Mouse (Mus musculus) hindbrain, postnatal 0 days (tissue): ENCODE measurements around the gene Slc51b. TPM values are rescaled to one million over a fixed set of nuclear protein-coding genes. Genes with fewer than 3 reads are reported as not detected.

ENCODE experiments used
- ATAC-seq: fragments of 200-750 bp; cut with Nextera tagmentation; 2 replicates; pipeline ENCODE4 v1.8.0; 2017; ENCODE audit warnings: mild to moderate bottlenecking, moderate TSS enrichment, moderate library complexity
- DNase-seq: peaks from one replicate; pipeline ENCODE4 v3.0.0-alpha.2; 2015; ENCODE audit warnings: low spot score
- H3K27ac ChIP-seq: fragments of 300-500 bp; sonication (generic); 2 replicates; pipeline ENCODE4 v1.5.1; 2014; ENCODE audit warnings: mild to moderate bottlenecking
- H3K27me3 ChIP-seq: fragments of 300-500 bp; sonication (generic); 2 replicates; pipeline ENCODE4 v1.6.1; 2014; ENCODE audit warnings: low read length, mixed read lengths; ENCODE audit not compliant: insufficient read depth
- H3K36me3 ChIP-seq: fragments of 300-500 bp; sonication (generic); 2 replicates; pipeline ENCODE4 v1.6.1; 2014; ENCODE audit warnings: low read length, mixed read lengths; ENCODE audit not compliant: insufficient read depth
- H3K4me1 ChIP-seq: fragments of 300-500 bp; sonication (generic); 2 replicates; pipeline ENCODE4 v1.6.1; 2014; ENCODE audit warnings: antibody characterized with exemption, low read length, mixed read lengths; ENCODE audit not compliant: insufficient read depth
- H3K4me2 ChIP-seq: fragments of 300-500 bp; sonication (generic); 2 replicates; pipeline ENCODE4 v1.6.1; 2014; ENCODE audit warnings: low read depth, mild to moderate bottlenecking, low read length, moderate library complexity, mixed read lengths
- H3K4me3 ChIP-seq: fragments of 300-500 bp; sonication (generic); 2 replicates; pipeline ENCODE4 v1.5.1; 2014; ENCODE audit warnings: low read length
- H3K9ac ChIP-seq: fragments of 300-500 bp; sonication (generic); replicated peaks from 2 replicates; pipeline ENCODE4 v1.6.1; 2014; ENCODE audit warnings: mild to moderate bottlenecking, low read length, moderate library complexity, mixed read lengths
- H3K9me3 ChIP-seq: fragments of 300-500 bp; sonication (generic); 2 replicates; pipeline ENCODE4 v1.6.1; 2016; ENCODE audit warnings: low read length, mixed read lengths
- CTCF ChIP-seq: IDR thresholded peaks from 2 replicates; pipeline ENCODE4 v1.5.1; 2016; ENCODE audit warnings: antibody characterized with exemption, control low read depth, low read depth
- WGBS: fragments of 180-500 bp; shearing (Covaris S2); extraction: QIAGEN DNeasy Blood & Tissue Kit; methylation state at CpG from one replicate; pipeline ENCODE4 v1.1.7; 2014; 5-methylcytosine and 5-hydroxymethylcytosine counted together
- polyA plus RNA-seq: library from polyadenylated mRNA; unstranded; fragments of >200 nt; fragmentation: Nextera tagmentation; extraction: Ambion mirVana; gene quantifications from 2 replicates; pipeline ENCODE4 v1.2.1, GENCODE M21; 2015
- total RNA-seq: library from RNA; depleted of rRNA; stranded (reverse); fragments of >200 nt; gene quantifications from 2 replicates; pipeline ENCODE4 v1.2.3, GENCODE M21; 2014; rRNA removed

Gene Slc51b
- total RNA-seq, result not detected in 2 replicates
- not detected in 2 replicates for polyA plus RNA-seq

- Histone ChIP-seq H3K27ac (no peak within 1 kb of the TSS), H3K27me3 (no peaks in the 10 kb centered on the region), H3K9me3 (no peaks in the 10 kb centered on the region), H3K4me1 (no peaks in the 10 kb centered on the region), H3K9ac (no peak within 1 kb of the TSS), H3K4me3 (no peak within 1 kb of the TSS), H3K4me2 (no peak within 1 kb of the TSS), H3K36me3 (no peaks in the 10 kb centered on the region)
- DNase-seq (no peak), ATAC-seq (no peak)
- 81% methylated on average over 11 of the region's 11 CpGs for WGBS
- no peak for TF ChIP-seq CTCF
These were observed at the start of gene Slc51b for GRCm38 (mm10) chr9:65422760-65423501. Gene Slc51b, minus strand, starts transcription at chr9:65422955.

DNA sequence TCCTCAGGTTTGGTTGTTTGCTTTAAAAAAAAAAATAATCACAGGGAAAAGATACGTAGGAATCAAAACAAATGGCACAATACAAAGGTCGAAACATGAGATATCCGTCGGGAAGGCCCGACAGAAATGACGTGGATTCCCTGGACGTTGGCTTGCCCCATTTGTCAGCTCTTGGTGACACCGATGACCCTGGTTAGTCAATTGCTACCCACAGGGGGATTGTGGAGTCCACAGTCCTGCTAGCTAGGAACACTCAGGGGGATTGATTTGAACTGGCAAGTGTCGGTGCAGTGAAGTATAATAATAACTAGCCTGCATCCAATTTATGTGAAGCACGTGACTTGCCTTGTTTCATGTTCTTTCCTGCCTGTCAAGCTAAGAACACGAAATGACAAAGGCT, 44.9 kb upstream of the Slc51b start:
- Histone ChIP-seq H3K27ac (no peak overlapping the region), H3K4me1 (no peaks in the 10 kb centered on the region), H3K36me3 (peaks cover 35% of the 10 kb centered on the region), H3K27me3 (no peaks in the 10 kb centered on the region), H3K9me3 (no peaks in the 10 kb centered on the region), H3K4me2 (no peak overlapping the region), H3K4me3 (no peak overlapping the region), H3K9ac (no peak overlapping the region)
- ATAC-seq (no peak), DNase-seq (no peak)
- TF ChIP-seq CTCF, result no peak
- 64% methylated on average over 11 of the region's 11 CpGs for WGBS

DNA sequence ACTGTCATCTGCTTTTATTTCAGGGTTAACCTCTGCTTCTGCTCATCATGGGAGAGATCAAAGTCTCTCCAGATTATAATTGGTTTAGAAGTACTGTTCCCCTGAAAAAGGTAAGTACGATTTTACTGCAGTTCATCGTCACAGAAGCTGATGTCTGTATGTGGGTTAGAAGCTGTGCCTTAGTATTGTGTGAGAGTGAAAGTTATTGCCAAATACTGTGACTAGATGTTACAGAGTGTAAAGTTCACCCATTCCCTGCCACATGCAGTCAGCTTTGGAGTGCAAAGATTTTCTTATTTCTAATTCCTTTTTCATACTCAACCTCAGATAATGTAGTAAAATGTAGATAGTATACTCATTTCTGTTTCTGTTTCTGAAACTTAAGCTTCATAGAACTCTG, 42.5 kb upstream of the Slc51b start:
- Histone ChIP-seq H3K4me3 (no peak overlapping the region), H3K4me1 (peaks cover 9% of the 10 kb centered on the region), H3K27ac (no peak overlapping the region), H3K36me3 (peaks cover 29% of the 10 kb centered on the region), H3K9me3 (no peaks in the 10 kb centered on the region), H3K9ac (no peak overlapping the region), H3K27me3 (no peaks in the 10 kb centered on the region), H3K4me2 (no peak overlapping the region)
- no peak for DNase-seq
- TF ChIP-seq CTCF, result no peak
- ATAC-seq, result no peak
- WGBS, result 96% methylated on average over 2 of the region's 2 CpGs

DNA sequence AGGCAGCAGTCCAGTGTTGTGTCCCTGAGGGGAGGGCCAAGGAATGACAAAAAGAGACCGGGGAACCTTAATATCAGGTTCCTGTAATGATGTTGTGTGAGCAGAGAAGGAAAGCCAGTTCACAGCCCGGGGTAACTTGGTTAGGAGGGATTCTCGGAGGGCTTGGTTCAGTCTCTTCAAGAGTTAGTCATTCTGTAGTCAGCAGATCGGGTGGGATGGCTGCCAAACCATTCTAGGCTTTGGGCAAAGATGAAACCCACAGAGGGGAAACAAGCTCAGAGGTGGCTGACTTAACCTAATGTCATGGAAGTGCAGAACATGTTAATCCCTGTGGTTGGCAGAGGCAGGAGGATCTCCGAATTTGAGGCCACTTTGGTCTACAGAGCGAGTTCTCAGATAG, 41.4 kb upstream of the Slc51b start:
- H3K4me3 ChIP-seq, result no peak overlapping the region
- H3K4me2 ChIP-seq, result no peak overlapping the region
- DNase-seq, result no peak
- H3K9ac ChIP-seq, result no peak overlapping the region
- no peak for TF ChIP-seq CTCF
- ATAC-seq, result no peak
- no peaks in the 10 kb centered on the region for H3K27me3 ChIP-seq
- peaks cover 9% of the 10 kb centered on the region for H3K4me1 ChIP-seq
- H3K9me3 ChIP-seq, result no peaks in the 10 kb centered on the region
- 95% methylated on average over 6 of the region's 6 CpGs for WGBS
- H3K36me3 ChIP-seq, result peaks cover 18% of the 10 kb centered on the region
- no peak overlapping the region for H3K27ac ChIP-seq

DNA sequence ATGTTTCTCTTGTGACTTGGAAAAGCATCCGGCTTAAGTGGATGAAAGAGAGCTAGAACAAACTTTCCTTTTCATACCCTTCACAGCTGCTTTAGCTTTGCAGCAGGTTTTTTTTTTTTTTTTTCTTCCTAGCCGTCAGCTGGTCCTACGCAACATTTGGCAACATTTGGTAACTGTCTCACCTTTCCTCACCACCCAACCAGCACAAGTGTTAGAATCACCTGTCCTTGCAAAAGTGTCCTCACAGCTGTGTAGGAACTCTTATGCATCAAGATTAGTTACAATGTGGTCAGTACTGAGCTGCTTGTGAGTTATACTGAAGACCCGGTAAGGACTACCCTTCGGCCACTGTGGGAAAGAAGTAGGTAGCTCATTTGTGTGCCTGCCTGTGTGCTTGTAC, 39.8 kb upstream of the Slc51b start:
- Histone ChIP-seq H3K4me3 (no peak overlapping the region), H3K36me3 (peaks cover 7% of the 10 kb centered on the region; the same call in 1 of the 2 replicates), H3K27ac (no peak overlapping the region), H3K4me2 (no peak overlapping the region), H3K4me1 (peaks cover 9% of the 10 kb centered on the region), H3K9ac (no peak overlapping the region), H3K9me3 (no peaks in the 10 kb centered on the region), H3K27me3 (no peaks in the 10 kb centered on the region)
- WGBS, result 75% methylated on average over 5 of the region's 5 CpGs
- TF ChIP-seq CTCF, result no peak
- DNase-seq (no peak), ATAC-seq (no peak)

DNA sequence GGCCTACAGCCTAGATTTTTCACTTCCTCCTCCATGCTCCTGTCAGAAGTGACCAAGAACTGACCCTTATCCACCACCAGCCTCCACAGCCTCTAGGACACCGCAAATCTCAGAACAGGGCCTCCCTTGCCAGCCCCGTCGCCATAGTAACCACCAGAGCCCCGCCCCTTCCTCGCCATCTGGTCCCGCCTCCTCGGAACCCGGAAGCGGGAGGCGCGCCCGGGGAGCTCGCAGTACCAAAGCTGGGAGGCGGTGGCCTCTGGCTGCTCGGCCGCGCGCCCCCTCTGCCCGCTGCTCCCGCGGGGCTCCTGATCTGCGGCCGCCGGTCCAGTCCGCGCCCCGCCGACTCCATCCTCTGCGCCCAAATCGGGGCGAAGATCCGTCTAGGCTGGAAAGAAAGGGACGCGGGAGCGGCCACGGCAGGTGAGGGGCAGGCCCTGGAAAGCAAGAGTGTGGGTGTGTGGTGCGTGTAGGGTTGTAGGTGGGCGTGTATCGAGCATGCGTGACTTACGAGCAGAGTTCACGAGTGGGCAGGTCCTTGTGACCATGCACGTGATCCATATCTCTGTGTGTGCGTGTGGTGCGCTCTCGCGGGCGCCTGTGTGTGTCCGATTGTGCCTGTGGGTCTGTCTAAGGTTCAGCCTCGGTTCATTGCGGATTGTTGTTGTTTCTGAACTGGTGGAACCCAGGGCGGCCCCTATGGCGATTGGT, 38.1 kb upstream of the Slc51b start, which contains the start of gene Spg21:
Spg21 (plus strand) TSS at position 216 of the 711 bp plus-strand sequence.
- ATAC-seq, result peak; percentile 97
- Histone ChIP-seq H3K4me1 (peaks cover 9% of the 10 kb centered on the region), H3K27ac (peak within 1 kb of the TSS; percentile 84), H3K9me3 (no peaks in the 10 kb centered on the region), H3K27me3 (no peaks in the 10 kb centered on the region), H3K4me2 (peak within 1 kb of the TSS; percentile 75), H3K9ac (peak within 1 kb of the TSS; percentile 77), H3K4me3 (peak within 1 kb of the TSS; percentile 89), H3K36me3 (peaks cover 5% of the 10 kb centered on the region; the same call in 1 of the 2 replicates)
- peak; percentile 96 for DNase-seq
- TF ChIP-seq CTCF, result no peak; the same call in 1 of the 2 replicates
- 0% methylated on average over 53 of the region's 53 CpGs for WGBS

DNA sequence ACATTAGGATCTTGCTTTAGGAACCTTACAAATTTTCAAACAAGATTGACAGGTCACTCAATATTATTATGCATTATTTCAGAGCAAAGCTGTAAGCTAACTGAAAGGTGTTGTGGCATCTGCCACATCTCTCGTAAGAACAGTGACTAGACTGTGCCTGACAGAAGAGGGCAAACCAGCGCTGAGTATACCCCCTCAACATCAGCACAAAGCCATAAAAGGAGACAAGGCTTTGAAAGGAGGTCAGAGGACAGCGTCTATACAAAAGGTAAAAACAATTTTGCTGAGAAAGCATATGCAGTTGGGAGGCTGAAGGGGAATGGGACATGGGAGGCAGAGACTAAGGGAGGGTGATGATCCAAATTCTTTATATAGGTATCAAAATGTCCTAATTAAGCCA, 37.4 kb upstream of the Slc51b start:
- Histone ChIP-seq H3K4me3 (peak overlapping the region; percentile 89), H3K9ac (peak overlapping the region; percentile 77), H3K27me3 (no peaks in the 10 kb centered on the region), H3K9me3 (no peaks in the 10 kb centered on the region), H3K27ac (peak overlapping the region; percentile 84), H3K36me3 (no peaks in the 10 kb centered on the region; the same call in 1 of the 2 replicates), H3K4me1 (peaks cover 9% of the 10 kb centered on the region), H3K4me2 (peak overlapping the region; percentile 75)
- 29% methylated on average over 3 of the region's 3 CpGs for WGBS
- no peak for TF ChIP-seq CTCF
- no peak; the same call in 1 of the 2 replicates for ATAC-seq
- DNase-seq, result peak; percentile 12
